Mouse (Mus musculus) stomach, postnatal 0 days (tissue): ENCODE data around the gene Zfp316.

Experiments
- CTCF ChIP-seq: IDR thresholded peaks from 2 replicates; pipeline ENCODE4 v1.5.1; 2016; ENCODE audit warnings: antibody characterized with exemption, low read depth, mild to moderate bottlenecking, moderate library complexity
- EP300 ChIP-seq: optimal IDR thresholded peaks from 2 replicates; pipeline ENCODE3; 2016; ENCODE audit warnings: antibody characterized with exemption

- TF ChIP-seq CTCF = no peak
- TF ChIP-seq EP300 = no peak
Measured at GRCm38 (mm10) chr5:143220996-143221395, 48.8 kb downstream of the Zfp316 start.
